Mouse (Mus musculus) layer of hippocampus, adult 6 months (tissue): ENCODE measurements around the gene Reg3a. TPM values are rescaled to one million over a fixed set of nuclear protein-coding genes. Genes with fewer than 3 reads are reported as not detected.

Experiments
- long read RNA-seq, 2 experiments: library from polyadenylated mRNA; unstranded; transcript quantifications; one replicate each; pipeline ENCODE4 v2.0.0; 2019 to 2020
- polyA plus RNA-seq: library from polyadenylated mRNA; unstranded; fragments of <200 nt; fragmentation: Nextera tagmentation; gene quantifications from 2 replicates; pipeline ENCODE4 v1.2.3, GENCODE M21; 2021

The Reg3a gene
- not detected in 2 replicates for polyA plus RNA-seq
- long read RNA-seq, experiment 1: 0 reads
- long read RNA-seq, experiment 2: 0 reads

GRCm38 (mm10) chr6:78380409-78380808 lies at the start of gene Reg3a:
TSS of gene Reg3a (plus strand) at chr6:78380709.

GRCm38 (mm10) chr6:78370357-78370756 lies 10.2 kb upstream of the Reg3a start, which contains the start of gene Reg3b:
TSS of gene Reg3b (plus strand) at chr6:78370657.

DNA sequence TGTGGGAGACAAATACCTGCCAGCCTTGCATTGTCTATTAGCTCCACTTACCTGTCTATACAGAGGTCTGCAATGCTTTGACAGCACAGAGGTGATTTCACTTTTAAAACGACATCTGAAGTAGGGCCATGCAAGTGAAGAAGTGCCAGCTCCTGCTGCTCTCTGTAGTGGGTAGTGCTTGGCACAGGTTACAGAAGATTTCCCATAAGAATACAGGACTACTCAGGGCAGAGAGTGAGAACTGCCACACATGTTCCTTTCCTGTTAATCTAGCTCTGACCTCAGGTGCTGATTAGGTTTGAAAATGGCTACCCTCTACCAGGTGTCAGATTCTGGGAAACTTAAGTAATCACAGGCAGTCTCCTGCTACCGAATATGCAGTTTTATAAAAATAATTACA lies 1.7 kb upstream of the Reg3a start, which contains the start of gene Reg3d:
Reg3d (minus strand) TSS at position 101 of the 400 bp plus-strand sequence.

GRCm38 (mm10) chr6:78395323-78395722 lies 14.8 kb downstream of the Reg3a start, which contains the start of gene Reg2:
TSS of gene Reg2 (plus strand) at chr6:78395623.

GRCm38 (mm10) chr6:78422411-78422810 lies 41.9 kb downstream of the Reg3a start, which contains the start of gene Reg1:
TSS of gene Reg1 (plus strand) at chr6:78422711.

Other genes with a start within 250 kb of the Reg3a start
- gene Reg3b, start 10.1 kb upstream of the Reg3a start, polyA plus RNA-seq: 0.19 TPM in 1 of 2 replicates, not detected in the other
- not detected in 2 replicates for gene Reg3d, start 1.8 kb upstream of the Reg3a start, polyA plus RNA-seq
- gene Reg2, start 14.9 kb downstream of the Reg3a start, polyA plus RNA-seq: not detected in 2 replicates
- not detected in 2 replicates for gene Reg1, start 42.0 kb downstream of the Reg3a start, polyA plus RNA-seq
- not detected in 2 replicates for gene Reg3g, start 88.2 kb downstream of the Reg3a start, polyA plus RNA-seq